In genomic region chr11:21308119-21308518, GRCm38 (mm10) we compare ENCODE assay signal across 9 mouse cellular contexts.
DNase-seq lines count a peak whose midpoint lies in the region; ATAC-seq and TF ChIP-seq lines count a peak whose summit lies in the region.
"Had no signal": no experiment of that assay in that cellular context is flagged by ENCODE, and none has a peak within 500 bp of the region (broad histone marks: within the 10 kb centered on the region; RNA-seq: fewer than 3 reads in every experiment).

No protein-coding gene starts in this region.

- H3K27me3 ChIP-seq in midbrain, embryonic 11.5 days (ENCODE audit: control insufficient read depth, insufficient read depth, low read length) = no peaks in the 10 kb centered on the region
- H3K27me3 ChIP-seq in midbrain, embryonic 10.5 days (ENCODE audit: low read depth, poor library complexity, severe bottlenecking) = no peaks in the 10 kb centered on the region
- no peaks in the 10 kb centered on the region for H3K27me3 ChIP-seq in embryonic facial prominence, embryonic 11.5 days (ENCODE audit: control insufficient read depth, insufficient read depth, low read length)
- H3K27me3 ChIP-seq in forebrain, embryonic 14.5 days (replicated peaks; ENCODE audit: control insufficient read depth, insufficient read depth, low read length) = no peaks in the 10 kb centered on the region
- H3K27me3 ChIP-seq: neural tube, embryonic 13.5 days had no signal

- H3K9ac ChIP-seq in midbrain, embryonic 11.5 days (ENCODE audit: low read length) = no peak overlapping the region
- H3K9ac ChIP-seq in embryonic facial prominence, embryonic 11.5 days (replicated peaks; ENCODE audit: low read length) = no peak overlapping the region
- no peak overlapping the region for H3K9ac ChIP-seq in forebrain, embryonic 14.5 days (ENCODE audit: low read length)
- H3K9ac ChIP-seq: neural tube, embryonic 13.5 days had no signal

- H3K36me3 ChIP-seq in midbrain, embryonic 11.5 days (ENCODE audit: control insufficient read depth, insufficient read depth, low read length) = peaks cover 2% of the 10 kb centered on the region; the same call in 1 of the 2 replicates
- H3K36me3 ChIP-seq in midbrain, embryonic 10.5 days = peaks cover 37% of the 10 kb centered on the region
- H3K36me3 ChIP-seq in embryonic facial prominence, embryonic 11.5 days (replicated peaks; ENCODE audit: control insufficient read depth, insufficient read depth, low read depth, low read length) = no peaks in the 10 kb centered on the region; the same call in 1 of the 2 replicates
- peaks cover 12% of the 10 kb centered on the region for H3K36me3 ChIP-seq in forebrain, embryonic 14.5 days (ENCODE audit: control insufficient read depth, insufficient read depth, low read length)

- peak; percentile 26 for DNase-seq in adrenal gland, postnatal 14 days
- no peak for DNase-seq in adrenal gland, adult (ENCODE audit: inconsistent age in 2 of 2, low spot score in 1 of 2)
- DNase-seq in midbrain, embryonic 11.5 days (ENCODE audit: low spot score, missing footprints) = peak; percentile 56
- no peak for DNase-seq in midbrain, embryonic 10.5 days (ENCODE audit: low spot score)
- DNase-seq in embryonic facial prominence, embryonic 11.5 days (ENCODE audit: low spot score) = peak; percentile 13
- no peak for DNase-seq in forebrain, embryonic 14.5 days (ENCODE audit: low spot score)
- no peak for DNase-seq in urinary bladder, postnatal 10 days (ENCODE audit: low spot score)

- ATAC-seq in midbrain, embryonic 11.5 days (ENCODE audit: low FRiP score) = no peak
- ATAC-seq in embryonic facial prominence, embryonic 11.5 days (replicated peaks; ENCODE audit: insufficient number of reproducible peaks, low FRiP score, low TSS enrichment, low read depth) = no peak
- no peak for ATAC-seq in forebrain, embryonic 14.5 days

- H3K9me3 ChIP-seq in midbrain, embryonic 11.5 days (ENCODE audit: control insufficient read depth, low read length) = no peaks in the 10 kb centered on the region
- H3K9me3 ChIP-seq in midbrain, embryonic 10.5 days (replicated peaks) = no peaks in the 10 kb centered on the region
- H3K9me3 ChIP-seq in embryonic facial prominence, embryonic 11.5 days (replicated peaks; ENCODE audit: control insufficient read depth, low read length) = no peaks in the 10 kb centered on the region
- H3K9me3 ChIP-seq in forebrain, embryonic 14.5 days (replicated peaks; ENCODE audit: control insufficient read depth, low read length) = no peaks in the 10 kb centered on the region
- H3K9me3 ChIP-seq: neural tube, embryonic 13.5 days had no signal

- TF ChIP-seq CTCF in olfactory bulb, adult 2 months (IDR thresholded peaks at IDR 0.05; ENCODE audit: insufficient read depth, low read depth, low read length) = peak; percentile 23; the same call in 1 of the 2 replicates

- no peaks in the 10 kb centered on the region for H3K4me1 ChIP-seq in midbrain, embryonic 11.5 days (ENCODE audit: control insufficient read depth, insufficient read depth, low read length)
- 0 out of 2 replicates have a peak, but pooled peaks cover 3% of the 10 kb centered on the region for H3K4me1 ChIP-seq in midbrain, embryonic 10.5 days
- H3K4me1 ChIP-seq in embryonic facial prominence, embryonic 11.5 days (ENCODE audit: control insufficient read depth, insufficient read depth, low read length) = no peaks in the 10 kb centered on the region
- H3K4me1 ChIP-seq in olfactory bulb, adult 2 months (ENCODE audit: control insufficient read depth, insufficient read depth, low read length) = no peaks in the 10 kb centered on the region
- no peaks in the 10 kb centered on the region for H3K4me1 ChIP-seq in forebrain, embryonic 14.5 days (ENCODE audit: control insufficient read depth, insufficient read depth, low read length)
- H3K4me1 ChIP-seq: neural tube, embryonic 13.5 days had no signal

- no peak for TF ChIP-seq POLR2A in olfactory bulb, adult 2 months (IDR thresholded peaks at IDR 0.05; ENCODE audit: insufficient read depth, low read depth, low read length)

- H3K27ac ChIP-seq in midbrain, embryonic 11.5 days (ENCODE audit: low read depth, low read length) = no peak overlapping the region
- H3K27ac ChIP-seq in midbrain, embryonic 10.5 days (replicated peaks) = no peak overlapping the region
- no peak overlapping the region for H3K27ac ChIP-seq in embryonic facial prominence, embryonic 11.5 days (replicated peaks; ENCODE audit: low read depth, low read length)
- no peak overlapping the region for H3K27ac ChIP-seq in olfactory bulb, adult 2 months (ENCODE audit: insufficient read depth, low read depth, low read length)
- no peak overlapping the region for H3K27ac ChIP-seq in forebrain, embryonic 14.5 days (ENCODE audit: low read depth, low read length)
- H3K27ac ChIP-seq: neural tube, embryonic 13.5 days had no signal

- WGBS in midbrain, embryonic 11.5 days = 85% methylated on average over 5 of the region's 5 CpGs
- WGBS in midbrain, embryonic 10.5 days = 90% methylated on average over 5 of the region's 5 CpGs
- 82% methylated on average over 5 of the region's 5 CpGs for WGBS in embryonic facial prominence, embryonic 11.5 days
- 79% methylated on average over 5 of the region's 5 CpGs for WGBS in olfactory bulb, adult 2 months
- 84% methylated on average over 5 of the region's 5 CpGs for WGBS in forebrain, embryonic 14.5 days

- no peak overlapping the region for H3K4me3 ChIP-seq in midbrain, embryonic 11.5 days (ENCODE audit: low read depth, low read length)
- no peak overlapping the region for H3K4me3 ChIP-seq in midbrain, embryonic 10.5 days
- no peak overlapping the region for H3K4me3 ChIP-seq in embryonic facial prominence, embryonic 11.5 days (ENCODE audit: low read depth, low read length)
- H3K4me3 ChIP-seq in olfactory bulb, adult 2 months (ENCODE audit: insufficient read depth, low read depth, low read length) = no peak overlapping the region
- no peak overlapping the region for H3K4me3 ChIP-seq in forebrain, embryonic 14.5 days (ENCODE audit: low read depth, low read length)
- H3K4me3 ChIP-seq: neural tube, embryonic 13.5 days had no signal

- no peak overlapping the region for H3K4me2 ChIP-seq in midbrain, embryonic 11.5 days
- no peak overlapping the region for H3K4me2 ChIP-seq in embryonic facial prominence, embryonic 11.5 days (ENCODE audit: low read depth, low read length)
- no peak overlapping the region for H3K4me2 ChIP-seq in forebrain, embryonic 14.5 days (ENCODE audit: low read length)
- H3K4me2 ChIP-seq: neural tube, embryonic 13.5 days had no signal

Comparison
In these comparisons a context has a peak if more than half of its experiments do, and no peak if none do; other contexts are left out.
1. DNase-seq: peak in adrenal gland, postnatal 14 days (single experiment), midbrain, embryonic 11.5 days (single experiment) and embryonic facial prominence, embryonic 11.5 days (single experiment); none in adrenal gland, adult (0 of 2), midbrain, embryonic 10.5 days (single experiment), forebrain, embryonic 14.5 days (single experiment) and urinary bladder, postnatal 10 days (single experiment).